Mouse (Mus musculus): Measurements from ENCODE around the gene Tacc2.

GRCm38 (mm10) chr7:130768151-130768550, 190.9 kb downstream of the Tacc2 start:
- TF ChIP-seq CTCF (IDR thresholded peaks at IDR 0.05; ENCODE audit: extremely low read depth, insufficient read depth, low read length): no peak
- TF ChIP-seq POLR2A (IDR thresholded peaks at IDR 0.05; ENCODE audit: extremely low read depth, insufficient read depth, low read length): no peak

All from cortical plate, adult 2 months (tissue).